Mouse (Mus musculus) hindbrain, embryonic 15.5 days (tissue): ENCODE measurements at regions not wholly inside any gene's neighbourhood (a gene's known extent, or its start where the extent isn't known, plus 50 kb on each side); places are given as distances from the start of the nearest gene placed in this dataset.

ENCODE experiments used
- ATAC-seq: fragments of 200-750 bp; cut with Nextera tagmentation; 2 replicates; pipeline ENCODE4 v1.8.0; 2017; ENCODE audit warnings: low read depth, moderate number of reproducible peaks, moderate TSS enrichment; ENCODE audit not compliant: low FRiP score
- H3K27ac ChIP-seq: fragments of 300-500 bp; sonication (generic); replicated peaks from 2 replicates; pipeline ENCODE4 v1.5.1; 2015; ENCODE audit warnings: mild to moderate bottlenecking, inconsistent platforms
- H3K27me3 ChIP-seq: fragments of 300-500 bp; sonication (generic); 2 replicates; pipeline ENCODE4 v1.6.1; 2015; ENCODE audit warnings: control low read depth, inconsistent platforms
- H3K36me3 ChIP-seq: fragments of 300-500 bp; sonication (generic); 2 replicates; pipeline ENCODE4 v1.6.1; 2015; ENCODE audit warnings: control low read depth, inconsistent platforms
- H3K4me1 ChIP-seq: fragments of 300-500 bp; sonication (generic); replicated peaks from 2 replicates; pipeline ENCODE4 v1.6.1; 2015; ENCODE audit warnings: control low read depth, inconsistent platforms
- H3K4me2 ChIP-seq: fragments of 300-500 bp; sonication (generic); 2 replicates; pipeline ENCODE4 v1.6.1; 2015; ENCODE audit warnings: moderate library complexity, mild to moderate bottlenecking, inconsistent platforms
- H3K4me3 ChIP-seq: fragments of 300-500 bp; sonication (generic); 2 replicates; pipeline ENCODE4 v1.5.1; 2015; ENCODE audit warnings: mild to moderate bottlenecking, inconsistent platforms
- H3K9ac ChIP-seq: fragments of 300-500 bp; sonication (generic); 2 replicates; pipeline ENCODE4 v1.6.1; 2015; ENCODE audit warnings: inconsistent platforms
- H3K9me3 ChIP-seq: fragments of 300-500 bp; sonication (generic); 2 replicates; pipeline ENCODE4 v1.6.1; 2016; ENCODE audit warnings: control low read depth, inconsistent platforms
- WGBS: fragments of 180-500 bp; shearing (Covaris S2); methylation state at CpG from one replicate; pipeline ENCODE4 v1.1.7; 2015; 5-methylcytosine and 5-hydroxymethylcytosine counted together

GRCm38 (mm10) chr13:45294691-45295090, 94.9 kb upstream of the Mylip start:
- no peak for ATAC-seq
- Histone ChIP-seq H3K4me3 (no peak overlapping the region), H3K9me3 (no peaks in the 10 kb centered on the region), H3K4me2 (no peak overlapping the region), H3K4me1 (no peaks in the 10 kb centered on the region), H3K9ac (no peak overlapping the region), H3K36me3 (no peaks in the 10 kb centered on the region), H3K27me3 (no peaks in the 10 kb centered on the region), H3K27ac (no peak overlapping the region)
- 90% methylated on average over 10 of the region's 10 CpGs for WGBS

GRCm38 (mm10) chr13:45300610-45301009, 88.9 kb upstream of the Mylip start:
- H3K27ac ChIP-seq = no peak overlapping the region
- no peaks in the 10 kb centered on the region for H3K4me1 ChIP-seq
- no peak for ATAC-seq
- no peaks in the 10 kb centered on the region for H3K36me3 ChIP-seq
- H3K9ac ChIP-seq = no peak overlapping the region
- H3K4me3 ChIP-seq = no peak overlapping the region
- no peaks in the 10 kb centered on the region for H3K9me3 ChIP-seq
- no peaks in the 10 kb centered on the region for H3K27me3 ChIP-seq
- WGBS = 85% methylated on average over 8 of the region's 8 CpGs
- no peak overlapping the region for H3K4me2 ChIP-seq

GRCm38 (mm10) chr13:45301191-45301905, 88.2 kb upstream of the Mylip start:
- Histone ChIP-seq H3K9me3 (no peaks in the 10 kb centered on the region), H3K4me2 (no peak overlapping the region), H3K4me3 (no peak overlapping the region), H3K27me3 (no peaks in the 10 kb centered on the region), H3K36me3 (no peaks in the 10 kb centered on the region), H3K4me1 (no peaks in the 10 kb centered on the region), H3K9ac (no peak overlapping the region), H3K27ac (no peak overlapping the region)
- WGBS = 76% methylated on average over 10 of the region's 10 CpGs
- no peak for ATAC-seq

- H3K36me3 ChIP-seq = no peaks in the 10 kb centered on the region
- no peak for ATAC-seq
- no peaks in the 10 kb centered on the region for H3K4me1 ChIP-seq
- no peak overlapping the region for H3K4me3 ChIP-seq
- H3K9ac ChIP-seq = no peak overlapping the region
- H3K9me3 ChIP-seq = no peaks in the 10 kb centered on the region
- H3K27ac ChIP-seq = no peak overlapping the region
- 50% methylated on average over 6 of the region's 6 CpGs for WGBS
- no peak overlapping the region for H3K4me2 ChIP-seq
- no peaks in the 10 kb centered on the region for H3K27me3 ChIP-seq
These were observed 86.7 kb upstream of the Mylip start for GRCm38 (mm10) chr13:45302796-45303195.

- H3K4me3 ChIP-seq = no peak overlapping the region
- no peaks in the 10 kb centered on the region for H3K9me3 ChIP-seq
- no peak overlapping the region for H3K9ac ChIP-seq
- no peaks in the 10 kb centered on the region for H3K4me1 ChIP-seq
- no peak overlapping the region for H3K27ac ChIP-seq
- H3K27me3 ChIP-seq = no peaks in the 10 kb centered on the region
- H3K4me2 ChIP-seq = no peak overlapping the region
- WGBS = 90% methylated on average over 5 of the region's 5 CpGs
- H3K36me3 ChIP-seq = no peaks in the 10 kb centered on the region
- ATAC-seq = no peak
These were observed 83.4 kb upstream of the Mylip start for GRCm38 (mm10) chr13:45306177-45306576.

- H3K27ac ChIP-seq = no peak overlapping the region
- H3K36me3 ChIP-seq = no peaks in the 10 kb centered on the region
- no peaks in the 10 kb centered on the region for H3K9me3 ChIP-seq
- 92% methylated on average over 3 of the region's 3 CpGs for WGBS
- H3K4me3 ChIP-seq = no peak overlapping the region
- ATAC-seq = no peak
- H3K27me3 ChIP-seq = no peaks in the 10 kb centered on the region
- no peak overlapping the region for H3K4me2 ChIP-seq
- H3K4me1 ChIP-seq = no peaks in the 10 kb centered on the region
- H3K9ac ChIP-seq = no peak overlapping the region
These were observed 82.3 kb upstream of the Mylip start for GRCm38 (mm10) chr13:45307226-45307625.

- H3K9ac ChIP-seq = no peak overlapping the region
These were observed 69.9 kb upstream of the Mylip start for GRCm38 (mm10) chr13:45319646-45320045.

GRCm38 (mm10) chr13:45325736-45326293, 63.7 kb upstream of the Mylip start:
- Histone ChIP-seq H3K4me3 (no peak overlapping the region), H3K27me3 (no peaks in the 10 kb centered on the region), H3K27ac (no peak overlapping the region), H3K9me3 (no peaks in the 10 kb centered on the region), H3K9ac (no peak overlapping the region), H3K4me1 (no peaks in the 10 kb centered on the region), H3K4me2 (no peak overlapping the region), H3K36me3 (no peaks in the 10 kb centered on the region)
- no peak for ATAC-seq
- 79% methylated on average over 7 of the region's 7 CpGs for WGBS

More at GRCm38 (mm10) chr13:45319646-45320045, 69.9 kb upstream of the Mylip start:
- WGBS = 75% methylated on average over 6 of the region's 6 CpGs
- no peak overlapping the region for H3K27ac ChIP-seq
- no peaks in the 10 kb centered on the region for H3K27me3 ChIP-seq
- no peaks in the 10 kb centered on the region for H3K9me3 ChIP-seq
- H3K4me3 ChIP-seq = no peak overlapping the region
- H3K4me1 ChIP-seq = no peaks in the 10 kb centered on the region
- no peak overlapping the region for H3K4me2 ChIP-seq
- H3K36me3 ChIP-seq = no peaks in the 10 kb centered on the region
- ATAC-seq = no peak

- no peak overlapping the region for H3K9ac ChIP-seq
- ATAC-seq = no peak
- no peaks in the 10 kb centered on the region for H3K27me3 ChIP-seq
- no peak overlapping the region for H3K27ac ChIP-seq
- H3K4me1 ChIP-seq = no peaks in the 10 kb centered on the region
- 95% methylated on average over 6 of the region's 6 CpGs for WGBS
- H3K4me2 ChIP-seq = no peak overlapping the region
- H3K36me3 ChIP-seq = no peaks in the 10 kb centered on the region
- no peaks in the 10 kb centered on the region for H3K9me3 ChIP-seq
- H3K4me3 ChIP-seq = no peak overlapping the region
These were observed 62.8 kb upstream of the Mylip start for GRCm38 (mm10) chr13:45326751-45327150.

- Histone ChIP-seq H3K4me2 (no peak overlapping the region), H3K9ac (no peak overlapping the region), H3K9me3 (no peaks in the 10 kb centered on the region), H3K4me1 (no peaks in the 10 kb centered on the region), H3K27ac (no peak overlapping the region), H3K27me3 (no peaks in the 10 kb centered on the region), H3K4me3 (no peak overlapping the region), H3K36me3 (no peaks in the 10 kb centered on the region)
- WGBS = 84% methylated on average over 8 of the region's 8 CpGs
- no peak for ATAC-seq
These were observed 59.0 kb upstream of the Mylip start for GRCm38 (mm10) chr13:45330561-45330960.

GRCm38 (mm10) chr13:45332031-45332430, 57.5 kb upstream of the Mylip start:
- Histone ChIP-seq H3K9me3 (no peaks in the 10 kb centered on the region), H3K4me3 (no peak overlapping the region), H3K4me2 (no peak overlapping the region), H3K27me3 (no peaks in the 10 kb centered on the region), H3K9ac (no peak overlapping the region), H3K27ac (no peak overlapping the region), H3K36me3 (no peaks in the 10 kb centered on the region), H3K4me1 (no peaks in the 10 kb centered on the region)
- ATAC-seq = no peak
- WGBS = 93% methylated on average over 3 of the region's 3 CpGs

GRCm38 (mm10) chr13:45333634-45334033, 55.9 kb upstream of the Mylip start:
- no peaks in the 10 kb centered on the region for H3K4me1 ChIP-seq
- H3K4me3 ChIP-seq = no peak overlapping the region
- 85% methylated on average over 5 of the region's 5 CpGs for WGBS
- H3K4me2 ChIP-seq = no peak overlapping the region
- no peak overlapping the region for H3K9ac ChIP-seq
- no peaks in the 10 kb centered on the region for H3K27me3 ChIP-seq
- no peak for ATAC-seq
- H3K9me3 ChIP-seq = no peaks in the 10 kb centered on the region
- no peak overlapping the region for H3K27ac ChIP-seq
- H3K36me3 ChIP-seq = no peaks in the 10 kb centered on the region
